Mouse (Mus musculus): Measurements from ENCODE around the gene Nlrp6.

GRCm38 (mm10) chr7:140975465-140975864 is 54.8 kb downstream of the Nlrp6 start:
- no peak for TF ChIP-seq CTCF (IDR thresholded peaks at IDR 0.05; ENCODE audit: low read depth, low read length)
- TF ChIP-seq TAL1 (conservative IDR thresholded peaks at IDR 0.05; ENCODE audit: low read depth, low read length): no peak
- TF ChIP-seq GATA1 (IDR thresholded peaks at IDR 0.05; ENCODE audit: borderline replicate concordance, low read length): no peak
- TF ChIP-seq GATA2 (IDR thresholded peaks at IDR 0.05; ENCODE audit: borderline replicate concordance, low read depth, low read length): no peak
- TF ChIP-seq POLR2AphosphoS5 (IDR thresholded peaks at IDR 0.05; ENCODE audit: insufficient replicate concordance, low read depth, low read length): no peak
